Mouse (Mus musculus): Measurements from ENCODE around the gene Olfr455.

The Olfr455 gene

DNA sequence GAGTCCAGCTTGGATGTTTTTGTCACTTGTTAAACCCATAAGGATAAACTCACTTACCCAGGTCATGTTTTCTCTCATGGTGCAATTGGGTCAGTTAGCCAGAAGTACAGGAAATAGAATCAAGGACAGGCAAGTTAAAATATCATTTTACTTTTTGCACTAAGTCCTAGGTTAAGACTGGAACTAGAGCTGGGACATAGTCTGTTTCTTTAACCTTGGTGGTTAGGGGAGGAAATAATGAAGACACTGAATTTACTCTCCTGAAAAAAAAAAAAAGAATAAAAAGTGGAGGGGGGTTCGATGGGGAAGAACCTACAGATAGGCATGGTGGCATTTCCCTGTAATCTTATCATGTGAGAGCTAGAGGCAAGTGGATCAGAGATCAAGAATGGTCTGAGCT, 60.3 kb downstream of the Olfr455 start, which contains the start of gene Olfr456:
Olfr456 (minus strand) TSS at position 101 of the 400 bp plus-strand sequence.
- DNase-seq (ENCODE audit: low spot score) = no peak

Data from testis, postnatal 10 days (tissue).